Mouse (Mus musculus): ENCODE measurements around the gene Mmp23. TPM values are rescaled to one million over a fixed set of nuclear protein-coding genes. Genes with fewer than 3 reads are reported as not detected.
"Not testable (repeated sequence)": the region's sequence is repeated elsewhere in the genome, so short reads cannot be mapped to it uniquely, and the experiment has no call there.

Mmp23 gene
- polyA plus RNA-seq, 1 experiment from 2014 or later, result 56.6 TPM

DNA sequence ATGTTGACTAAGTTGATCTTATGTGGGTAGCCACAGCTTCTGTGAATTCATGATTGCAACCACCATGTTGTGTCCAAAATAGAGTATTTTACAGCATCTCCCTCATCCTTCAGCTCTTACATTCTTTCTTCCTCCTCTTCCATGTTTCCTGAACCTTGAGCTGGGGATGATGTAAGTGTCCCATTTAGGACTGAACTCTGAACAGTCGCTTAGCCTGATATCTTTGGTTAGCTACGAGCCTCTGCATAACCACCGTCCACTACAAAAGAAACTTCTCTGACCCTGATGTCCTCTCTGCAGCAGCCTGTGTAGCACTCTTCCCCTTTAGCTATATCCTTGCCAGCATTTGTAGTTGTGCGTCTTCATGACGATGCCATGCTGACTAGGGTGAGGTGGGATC is 7.5 kb downstream of the Mmp23 start:
- Histone ChIP-seq H3K9me3 (replicated peaks; ENCODE audit: control insufficient read depth, low read length) (no peaks in the 10 kb centered on the region), H3K4me3 (ENCODE audit: low read length) (no peak overlapping the region), H3K4me2 (ENCODE audit: low read depth, low read length) (no peak overlapping the region), H3K36me3 (ENCODE audit: control insufficient read depth, insufficient read depth) (peaks cover 56% of the 10 kb centered on the region), H3K27ac (ENCODE audit: low read length) (no peak overlapping the region), H3K4me1 (ENCODE audit: control insufficient read depth, insufficient read depth, low read length) (no peaks in the 10 kb centered on the region), H3K27me3 (ENCODE audit: control insufficient read depth, insufficient read depth, low read length) (no peaks in the 10 kb centered on the region), H3K9ac (ENCODE audit: low read length) (no peak overlapping the region)
- no peak for ATAC-seq (replicated peaks; ENCODE audit: extremely low read depth, insufficient read depth, low FRiP score)
- 76% methylated on average over 5 of the region's 5 CpGs for WGBS

DNA sequence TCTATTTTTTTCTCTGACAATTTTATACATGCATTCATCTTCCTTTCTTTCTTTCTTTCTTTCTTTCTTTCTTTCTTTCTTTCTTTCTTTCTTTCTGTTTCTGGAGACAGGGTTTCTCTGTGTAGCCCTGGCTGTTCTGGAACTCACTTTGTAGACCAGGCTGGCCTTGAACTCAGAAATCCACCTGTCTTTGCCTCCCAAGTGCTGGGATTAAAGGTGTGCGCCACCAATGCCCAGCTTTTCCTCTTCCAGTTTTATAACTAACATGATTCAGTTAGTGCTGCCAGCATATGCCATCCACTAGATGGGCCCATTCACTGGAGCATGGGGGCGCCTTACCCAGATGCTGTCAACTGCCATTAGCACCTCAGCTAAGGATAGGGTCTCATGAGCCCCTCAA is 7.9 kb downstream of the Mmp23 start, which contains the start of gene Gm10563:
TSS of gene Gm10563 (minus strand) at position 101 of the 400 bp plus-strand sequence.
- not testable (repeated sequence) for H3K27ac ChIP-seq (ENCODE audit: low read length); H3K9ac ChIP-seq (ENCODE audit: low read length); H3K27me3 ChIP-seq (ENCODE audit: control insufficient read depth, insufficient read depth, low read length); H3K4me1 ChIP-seq (ENCODE audit: control insufficient read depth, insufficient read depth, low read length); H3K4me3 ChIP-seq (ENCODE audit: low read length); H3K9me3 ChIP-seq (replicated peaks; ENCODE audit: control insufficient read depth, low read length); H3K4me2 ChIP-seq (ENCODE audit: low read depth, low read length); ATAC-seq (replicated peaks; ENCODE audit: extremely low read depth, insufficient read depth, low FRiP score)
- peaks cover 58% of the 10 kb centered on the region for H3K36me3 ChIP-seq (ENCODE audit: control insufficient read depth, insufficient read depth)
- 94% methylated on average over 2 of the region's 2 CpGs for WGBS

DNA sequence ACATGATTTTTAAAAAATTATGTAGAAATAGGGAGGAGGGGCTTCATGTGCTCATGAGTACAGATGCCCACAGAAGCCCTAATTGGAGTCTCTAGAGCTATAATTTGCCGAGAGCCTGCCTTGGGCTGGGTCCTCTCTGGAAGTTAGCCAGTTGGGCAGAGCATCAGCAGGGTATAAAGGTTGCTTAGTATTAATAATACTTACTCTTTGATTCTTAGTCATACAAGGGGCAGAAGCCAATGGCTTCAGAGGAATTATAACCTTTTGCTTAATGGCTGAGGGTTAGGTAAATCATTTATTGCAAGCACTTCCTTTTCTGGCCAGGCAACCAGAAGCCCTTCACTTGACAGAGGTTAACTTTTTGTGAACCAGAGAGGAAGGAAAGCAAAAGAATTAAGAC is 9.7 kb downstream of the Mmp23 start:
- Histone ChIP-seq H3K9ac (ENCODE audit: low read length) (no peak overlapping the region), H3K4me2 (ENCODE audit: low read depth, low read length) (no peak overlapping the region), H3K27ac (ENCODE audit: low read length) (no peak overlapping the region), H3K27me3 (ENCODE audit: control insufficient read depth, insufficient read depth, low read length) (no peaks in the 10 kb centered on the region), H3K9me3 (replicated peaks; ENCODE audit: control insufficient read depth, low read length) (no peaks in the 10 kb centered on the region), H3K4me1 (ENCODE audit: control insufficient read depth, insufficient read depth, low read length) (no peaks in the 10 kb centered on the region), H3K36me3 (ENCODE audit: control insufficient read depth, insufficient read depth) (peaks cover 55% of the 10 kb centered on the region), H3K4me3 (ENCODE audit: low read length) (no peak overlapping the region)
- no peak for ATAC-seq (replicated peaks; ENCODE audit: extremely low read depth, insufficient read depth, low FRiP score)
- WGBS, result 93% methylated on average over 1 of the region's 1 CpGs

DNA sequence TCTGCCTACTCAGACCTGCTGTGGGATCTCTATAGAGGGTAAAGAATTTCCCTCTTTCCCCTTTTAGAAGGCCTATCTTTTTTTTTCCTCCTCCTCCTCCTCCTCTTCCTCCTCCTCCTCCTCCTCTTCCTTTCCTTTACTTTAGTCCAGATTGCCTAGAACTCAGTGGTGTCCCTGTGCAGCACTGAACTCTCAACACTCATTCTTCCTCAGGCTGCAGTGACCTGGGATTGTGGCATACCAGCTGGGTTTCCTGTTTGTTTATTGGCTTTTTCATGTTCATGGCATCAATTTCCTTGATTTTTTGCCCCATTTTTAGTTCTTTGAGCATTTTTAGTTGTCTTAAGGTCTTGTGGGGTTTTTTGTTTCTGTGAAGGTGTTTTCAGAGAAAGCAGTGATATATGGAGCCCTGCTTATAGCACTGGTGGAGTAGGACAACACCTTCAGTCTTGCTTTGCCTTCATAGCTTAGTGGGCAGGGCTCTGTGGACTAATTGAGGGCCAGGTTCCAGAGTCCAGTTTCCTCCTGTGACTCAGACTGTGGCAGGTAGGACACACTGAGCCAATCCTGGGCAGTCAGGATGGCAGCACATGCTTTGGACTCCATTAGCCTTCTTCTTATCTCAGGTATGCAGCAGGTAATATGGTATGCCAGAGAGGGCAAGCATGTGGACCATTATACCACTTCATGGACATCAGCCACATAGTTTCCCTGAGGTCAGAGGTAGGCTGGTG is 17.3 kb downstream of the Mmp23 start:
- Histone ChIP-seq H3K27me3 (ENCODE audit: control insufficient read depth, insufficient read depth, low read length) (no peaks in the 10 kb centered on the region), H3K4me3 (ENCODE audit: low read length) (no peak overlapping the region), H3K27ac (ENCODE audit: low read length) (no peak overlapping the region), H3K4me2 (ENCODE audit: low read depth, low read length) (no peak overlapping the region), H3K36me3 (ENCODE audit: control insufficient read depth, insufficient read depth) (peaks cover 69% of the 10 kb centered on the region), H3K9me3 (replicated peaks; ENCODE audit: control insufficient read depth, low read length) (no peaks in the 10 kb centered on the region), H3K4me1 (ENCODE audit: control insufficient read depth, insufficient read depth, low read length) (no peaks in the 10 kb centered on the region), H3K9ac (ENCODE audit: low read length) (no peak overlapping the region)
- no peak for ATAC-seq (replicated peaks; ENCODE audit: extremely low read depth, insufficient read depth, low FRiP score)

DNA sequence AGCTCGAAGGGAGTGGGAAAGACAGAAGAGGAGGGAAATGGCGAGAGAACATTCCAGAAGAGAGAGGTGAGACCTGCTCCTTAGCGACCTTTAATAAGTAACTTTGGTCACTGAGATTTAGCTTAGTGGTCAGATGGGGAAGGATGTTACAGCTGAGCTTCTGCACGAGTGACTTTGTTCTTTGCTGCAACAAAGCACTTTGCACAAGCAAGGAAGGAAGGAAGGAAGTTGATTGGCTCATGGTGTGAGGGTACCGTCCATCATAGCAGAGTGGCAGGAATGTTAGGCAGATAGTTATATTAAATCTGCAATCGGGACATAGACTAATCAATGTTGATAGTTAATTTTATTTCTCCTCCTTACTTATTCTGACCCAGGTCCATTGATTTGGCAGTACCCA is 22.9 kb downstream of the Mmp23 start:
- Histone ChIP-seq H3K36me3 (ENCODE audit: control insufficient read depth, insufficient read depth) (peaks cover 60% of the 10 kb centered on the region), H3K27me3 (ENCODE audit: control insufficient read depth, insufficient read depth, low read length) (no peaks in the 10 kb centered on the region), H3K4me1 (ENCODE audit: control insufficient read depth, insufficient read depth, low read length) (peaks cover 2% of the 10 kb centered on the region), H3K9ac (ENCODE audit: low read length) (no peak overlapping the region), H3K4me3 (ENCODE audit: low read length) (no peak overlapping the region), H3K27ac (ENCODE audit: low read length) (no peak overlapping the region), H3K4me2 (ENCODE audit: low read depth, low read length) (no peak overlapping the region), H3K9me3 (replicated peaks; ENCODE audit: control insufficient read depth, low read length) (no peaks in the 10 kb centered on the region)
- ATAC-seq (replicated peaks; ENCODE audit: extremely low read depth, insufficient read depth, low FRiP score), result no peak
- 81% methylated on average over 6 of the region's 6 CpGs for WGBS

DNA sequence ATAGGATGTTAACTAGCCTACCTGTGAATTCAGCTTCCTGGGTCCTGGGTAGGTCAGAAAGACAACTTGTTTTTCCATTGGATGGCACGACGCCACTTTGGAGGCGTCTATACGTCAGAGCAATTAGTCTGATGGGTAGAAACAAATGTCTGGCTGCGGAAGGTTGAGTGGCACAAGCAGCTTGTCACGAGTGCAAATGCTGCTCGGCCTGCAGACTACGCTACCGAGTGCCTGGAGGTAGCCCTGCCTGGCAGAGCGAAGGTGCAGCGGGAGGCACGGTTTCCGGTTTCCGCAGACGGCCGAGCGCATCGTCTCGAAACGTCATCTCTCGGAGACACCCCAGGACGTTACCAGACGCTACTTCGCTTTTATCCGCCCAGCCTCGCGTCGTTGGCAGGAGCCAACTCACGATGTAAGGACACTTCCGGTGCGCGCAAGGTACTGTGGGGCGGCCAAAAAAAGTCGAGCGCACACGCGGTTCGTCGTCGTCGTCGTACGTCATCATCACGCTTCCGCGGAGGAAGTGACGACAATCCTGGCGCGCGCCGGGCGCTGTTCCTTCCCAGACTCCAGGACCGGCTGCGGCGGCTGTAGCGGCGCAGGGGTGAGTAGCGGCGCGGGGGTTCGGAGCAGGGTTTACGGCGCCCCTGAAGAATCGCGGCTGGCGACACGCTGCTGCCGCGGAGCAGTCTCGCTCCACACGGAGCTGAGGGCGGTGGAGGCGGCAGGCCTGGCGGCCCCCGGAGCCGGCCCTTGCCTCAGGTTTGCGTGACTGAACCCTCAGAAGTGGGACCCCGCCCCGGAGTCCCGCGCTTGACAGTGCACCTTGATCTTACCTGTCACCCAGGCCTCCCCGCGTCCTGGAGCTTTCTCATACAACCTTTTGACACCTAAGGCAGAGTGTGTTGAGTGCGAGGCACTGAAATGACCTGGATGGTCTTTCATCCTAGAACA is 28.6 kb downstream of the Mmp23 start, which contains the start of gene Cdk11b:
TSS of gene Cdk11b (plus strand) at position 517 of the 954 bp plus-strand sequence.
- under 1% methylated on average over 84 of the region's 84 CpGs for WGBS
- Histone ChIP-seq H3K4me2 (ENCODE audit: low read depth, low read length) (peak within 1 kb of the TSS; percentile 86), H3K9ac (ENCODE audit: low read length) (peak within 1 kb of the TSS; percentile 94), H3K36me3 (ENCODE audit: control insufficient read depth, insufficient read depth) (peaks cover 37% of the 10 kb centered on the region), H3K4me1 (ENCODE audit: control insufficient read depth, insufficient read depth, low read length) (peaks cover 8% of the 10 kb centered on the region), H3K9me3 (replicated peaks; ENCODE audit: control insufficient read depth, low read length) (no peaks in the 10 kb centered on the region), H3K4me3 (ENCODE audit: low read length) (peak within 1 kb of the TSS; percentile 98), H3K27me3 (ENCODE audit: control insufficient read depth, insufficient read depth, low read length) (no peaks in the 10 kb centered on the region), H3K27ac (ENCODE audit: low read length) (peak within 1 kb of the TSS; percentile 96)
- ATAC-seq (replicated peaks; ENCODE audit: extremely low read depth, insufficient read depth, low FRiP score), result peak; percentile 100

DNA sequence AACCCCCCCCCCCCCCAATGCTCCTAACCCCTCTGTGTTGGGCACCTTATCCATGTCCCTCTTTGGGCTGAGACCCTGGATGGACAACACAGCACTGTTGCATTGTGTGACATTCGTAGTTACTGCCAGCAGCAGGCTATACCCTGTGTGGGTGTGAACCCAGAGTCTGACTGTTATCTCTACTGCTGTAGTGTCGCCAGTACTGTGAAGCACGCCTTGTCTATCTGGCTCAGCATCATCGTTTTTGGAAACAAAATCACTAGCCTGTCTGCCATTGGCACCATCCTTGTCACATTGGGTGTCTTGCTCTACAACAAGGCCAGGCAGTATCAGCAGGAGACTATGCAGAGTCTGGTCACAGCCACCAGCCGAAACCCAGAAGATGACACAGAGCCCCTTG is 34.9 kb downstream of the Mmp23 start:
- peaks cover 50% of the 10 kb centered on the region for H3K36me3 ChIP-seq (ENCODE audit: control insufficient read depth, insufficient read depth)
- 81% methylated on average over 5 of the region's 5 CpGs for WGBS
- H3K4me3 ChIP-seq (ENCODE audit: low read length), result no peak overlapping the region
- H3K9ac ChIP-seq (ENCODE audit: low read length), result no peak overlapping the region
- no peaks in the 10 kb centered on the region for H3K27me3 ChIP-seq (ENCODE audit: control insufficient read depth, insufficient read depth, low read length)
- no peaks in the 10 kb centered on the region for H3K4me1 ChIP-seq (ENCODE audit: control insufficient read depth, insufficient read depth, low read length)
- H3K27ac ChIP-seq (ENCODE audit: low read length), result no peak overlapping the region
- ATAC-seq (replicated peaks; ENCODE audit: extremely low read depth, insufficient read depth, low FRiP score), result no peak; the same call in 1 of the 2 replicates
- H3K4me2 ChIP-seq (ENCODE audit: low read depth, low read length), result no peak overlapping the region
- H3K9me3 ChIP-seq (replicated peaks; ENCODE audit: control insufficient read depth, low read length), result no peaks in the 10 kb centered on the region

DNA sequence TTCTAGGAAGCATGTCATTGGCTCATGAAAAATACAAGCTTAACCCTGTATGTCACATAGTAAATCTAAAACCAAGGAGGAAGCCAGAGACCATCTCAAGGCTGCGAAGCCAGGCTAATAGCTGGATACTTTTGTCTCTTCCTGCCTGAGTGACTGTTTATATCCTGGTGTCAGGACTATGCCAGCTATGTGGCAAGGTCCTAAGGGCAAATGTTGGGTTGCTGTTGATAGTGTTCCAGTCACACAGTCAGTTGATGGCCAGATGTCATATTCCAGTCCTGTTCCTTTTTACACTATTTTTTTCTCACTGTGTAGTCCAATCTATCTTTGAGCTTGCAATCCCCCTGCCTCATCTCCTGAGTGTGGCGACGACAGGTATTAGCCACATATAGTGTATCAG is 39.9 kb downstream of the Mmp23 start:
- peaks cover 55% of the 10 kb centered on the region for H3K36me3 ChIP-seq (ENCODE audit: control insufficient read depth, insufficient read depth)

DNA sequence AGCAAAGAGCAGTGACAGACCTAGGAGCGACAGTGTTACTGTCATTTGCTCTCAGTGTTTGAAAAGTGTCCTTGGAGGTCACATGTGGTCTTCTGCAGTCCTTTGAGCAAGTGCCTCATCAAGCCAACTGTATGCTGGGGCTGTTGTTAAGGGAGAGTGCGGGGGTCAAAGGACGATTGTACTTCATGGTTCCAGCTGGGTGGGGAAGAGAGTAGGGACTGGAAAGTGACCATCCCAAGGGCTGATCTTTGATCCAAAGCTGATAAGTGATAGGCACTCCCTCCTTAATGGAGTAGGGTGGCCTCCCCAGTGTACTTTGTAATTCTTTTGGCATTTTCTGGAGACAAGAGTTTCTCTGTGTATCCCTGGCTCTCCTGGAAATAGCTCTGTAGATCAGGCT is 41.3 kb downstream of the Mmp23 start:
- H3K9ac ChIP-seq (ENCODE audit: low read length), result no peak overlapping the region
- H3K4me1 ChIP-seq (ENCODE audit: control insufficient read depth, insufficient read depth, low read length), result no peaks in the 10 kb centered on the region
- H3K27ac ChIP-seq (ENCODE audit: low read length), result no peak overlapping the region
- no peak overlapping the region for H3K4me3 ChIP-seq (ENCODE audit: low read length)
- peaks cover 42% of the 10 kb centered on the region for H3K36me3 ChIP-seq (ENCODE audit: control insufficient read depth, insufficient read depth)
- ATAC-seq (replicated peaks; ENCODE audit: extremely low read depth, insufficient read depth, low FRiP score), result no peak
- no peaks in the 10 kb centered on the region for H3K27me3 ChIP-seq (ENCODE audit: control insufficient read depth, insufficient read depth, low read length)
- no peaks in the 10 kb centered on the region for H3K9me3 ChIP-seq (replicated peaks; ENCODE audit: control insufficient read depth, low read length)
- no peak overlapping the region for H3K4me2 ChIP-seq (ENCODE audit: low read depth, low read length)
- WGBS, result 83% methylated on average over 3 of the region's 3 CpGs

More for the DNA sequence above, 39.9 kb downstream of the Mmp23 start:
- H3K4me1 ChIP-seq (ENCODE audit: control insufficient read depth, insufficient read depth, low read length), result no peaks in the 10 kb centered on the region
- H3K9ac ChIP-seq (ENCODE audit: low read length), result no peak overlapping the region
- H3K4me3 ChIP-seq (ENCODE audit: low read length), result no peak overlapping the region
- no peaks in the 10 kb centered on the region for H3K27me3 ChIP-seq (ENCODE audit: control insufficient read depth, insufficient read depth, low read length)
- no peak overlapping the region for H3K4me2 ChIP-seq (ENCODE audit: low read depth, low read length)
- no peak overlapping the region for H3K27ac ChIP-seq (ENCODE audit: low read length)
- 95% methylated on average over 3 of the region's 3 CpGs for WGBS
- no peaks in the 10 kb centered on the region for H3K9me3 ChIP-seq (replicated peaks; ENCODE audit: control insufficient read depth, low read length)
- no peak for ATAC-seq (replicated peaks; ENCODE audit: extremely low read depth, insufficient read depth, low FRiP score)

Data from heart, embryonic 16.5 days (tissue).